Mouse (Mus musculus) left cerebral cortex, adult 8-10 months (tissue): Measurements from ENCODE around the gene Rbks. TPM values are rescaled to one million over a fixed set of nuclear protein-coding genes. Genes with fewer than 3 reads are reported as not detected.

ENCODE experiments used
- DNase-seq, 2 experiments: peaks; one replicate each; pipeline ENCODE4 v3.0.0; 2022; ENCODE audit warnings: low spot score in 2 of 2
- total RNA-seq, 4 experiments: library from RNA; stranded (reverse); gene quantifications; 2 replicates each; pipeline ENCODE4 v1.2.4; 2022

Gene Rbks
- total RNA-seq = 1 to 10 TPM; 4.1 to 5.8 (median 5.2) TPM

DNA sequence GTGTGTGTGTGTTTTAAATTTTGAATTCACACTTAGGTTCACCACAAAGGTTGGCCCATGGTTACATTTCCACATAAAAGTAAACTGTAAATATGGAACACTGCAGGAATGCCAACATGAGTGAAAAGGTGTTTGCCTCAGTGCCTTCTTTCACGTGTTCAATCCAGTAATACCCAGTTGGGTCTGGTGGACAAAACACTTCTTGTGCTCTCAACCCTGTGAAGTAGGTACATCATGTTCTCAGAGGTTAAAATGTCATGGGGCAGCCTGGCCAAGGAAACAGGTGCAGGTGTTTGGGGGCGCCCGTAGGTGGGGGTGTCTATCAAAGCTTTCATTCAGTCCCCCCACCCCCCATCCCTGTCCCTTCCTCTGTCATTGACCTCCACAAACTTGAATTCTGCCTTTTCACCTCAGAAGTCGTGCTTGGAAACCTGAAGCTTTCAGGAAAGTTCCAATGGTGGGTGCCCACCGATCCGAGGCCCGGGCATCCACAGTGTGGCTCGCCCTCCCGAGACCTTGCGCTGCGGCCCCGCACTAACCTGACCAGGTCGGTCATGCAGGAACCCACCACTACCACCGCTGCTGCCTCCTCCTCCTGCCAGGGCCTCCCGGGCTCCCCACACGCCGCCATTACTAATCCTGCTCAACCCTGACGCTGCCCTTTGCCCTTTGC lies at the start of gene Rbks:
Gene Rbks (minus strand): TSS at position 657 of the 673 bp plus-strand sequence.
- DNase-seq = no peak

DNA sequence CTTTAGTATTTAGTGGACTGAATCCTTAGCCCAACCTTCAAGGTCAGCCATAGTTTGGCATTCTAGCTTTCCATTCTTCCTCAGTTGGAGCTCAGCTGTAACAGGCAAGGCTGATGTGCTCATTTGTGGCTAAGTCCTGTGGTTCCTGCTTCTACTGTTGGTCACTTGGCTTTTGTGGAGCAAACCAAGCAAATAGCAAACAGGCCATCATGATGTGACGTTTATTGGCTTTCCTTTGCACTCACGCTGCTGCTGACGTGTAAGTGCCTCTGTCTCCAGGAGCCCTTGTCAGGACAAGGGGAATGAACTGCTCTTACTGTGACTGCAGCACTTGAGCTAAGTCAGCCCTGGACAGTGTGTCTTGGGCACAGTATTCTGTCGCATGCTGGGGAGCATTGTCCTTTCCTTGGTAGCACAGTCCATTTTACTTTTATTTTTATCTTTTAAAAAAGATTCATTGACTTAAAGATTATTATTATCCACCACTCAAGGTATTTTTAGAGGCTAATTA lies 45.1 kb upstream of the Rbks start:
- DNase-seq = no peak

DNA sequence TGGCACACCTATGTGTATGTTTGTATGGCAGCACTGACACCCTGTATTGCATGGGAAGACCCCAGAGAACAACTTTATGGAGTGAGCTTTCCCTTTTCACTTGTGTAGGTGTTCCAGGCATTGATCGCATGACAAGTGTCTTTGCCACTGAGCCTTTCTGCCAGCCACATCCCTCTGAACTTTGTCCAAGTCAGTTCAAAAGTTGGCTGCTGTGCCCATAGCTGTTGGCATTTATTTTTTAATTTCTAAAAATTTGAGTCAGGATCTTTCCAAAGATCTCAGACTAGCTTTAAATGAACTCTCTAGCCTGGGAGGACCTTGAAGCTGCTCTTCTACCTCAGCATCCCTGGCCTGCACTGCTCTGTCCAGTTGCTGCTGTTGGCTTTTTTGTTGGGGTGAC lies 44.5 kb upstream of the Rbks start:
- DNase-seq = no peak

DNA sequence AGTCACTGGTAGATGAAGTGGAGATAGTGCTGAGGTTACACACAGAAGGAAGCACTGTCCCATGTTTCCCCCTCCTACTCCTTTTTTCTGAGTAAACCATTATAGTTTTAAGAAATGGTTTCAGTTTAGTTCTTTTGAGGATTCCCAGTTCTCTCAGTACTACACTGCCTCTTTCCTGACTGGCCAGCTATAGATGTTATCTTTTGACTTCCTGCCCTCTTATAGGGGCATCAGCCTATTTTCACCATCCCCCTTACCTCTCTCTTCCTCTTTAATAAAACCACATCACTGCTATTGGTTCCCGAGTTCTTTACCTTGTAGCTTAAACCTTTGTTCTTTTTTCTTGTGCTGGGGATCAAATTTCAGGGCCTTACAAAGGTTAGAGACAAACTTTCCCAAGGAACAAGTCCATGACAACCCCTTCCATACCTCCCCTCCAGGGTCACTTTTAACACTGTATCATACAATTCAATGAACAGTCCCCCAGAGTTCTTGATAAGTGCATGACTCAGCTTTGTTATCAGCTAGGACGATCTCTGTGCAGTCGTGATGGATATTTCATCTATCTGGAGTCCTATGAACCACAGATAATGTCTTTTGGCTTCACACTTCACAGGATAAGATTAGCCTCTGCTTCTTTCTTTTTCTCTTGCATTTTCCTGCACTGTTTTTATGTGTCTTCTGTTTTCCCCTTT lies 35.4 kb upstream of the Rbks start:
- DNase-seq = no peak

DNA sequence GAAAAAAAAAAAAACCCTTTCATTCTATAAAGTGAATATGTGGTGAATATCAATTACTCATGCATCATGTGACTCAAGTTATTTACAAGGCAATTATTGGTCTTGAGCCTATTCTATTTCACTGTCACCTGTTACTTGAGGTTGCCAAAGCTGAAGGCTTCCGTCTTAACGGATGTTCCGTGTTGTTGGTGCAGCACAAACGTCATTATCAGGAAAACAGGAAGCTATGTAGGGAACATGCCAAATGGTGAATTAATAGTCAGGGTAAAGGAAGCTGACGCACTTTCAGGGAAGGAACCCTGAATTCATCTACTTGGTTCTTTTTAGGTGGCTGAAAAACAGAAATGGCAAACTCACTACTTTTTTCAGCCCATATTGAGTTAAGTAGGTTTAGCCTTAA lies 30.0 kb upstream of the Rbks start:
- DNase-seq = no peak

DNA sequence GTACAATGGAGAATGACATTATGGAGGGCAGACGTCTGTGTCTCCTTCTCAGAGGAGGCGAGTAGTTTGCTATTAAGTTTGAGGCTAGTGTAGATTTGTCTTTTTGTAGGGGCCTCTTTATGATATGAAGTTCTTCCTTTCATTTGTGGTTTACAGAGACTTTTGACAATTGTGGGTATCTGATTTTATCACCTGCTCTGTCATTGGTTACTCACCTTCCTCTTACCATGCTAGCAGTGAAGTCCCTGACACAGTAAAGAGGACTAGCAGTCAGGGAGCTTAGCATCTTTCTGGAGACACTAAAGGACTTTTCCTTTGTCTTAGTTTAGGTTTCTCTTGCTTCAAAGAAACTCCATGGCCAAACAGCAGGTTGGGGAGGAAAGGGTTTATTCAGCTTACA lies 28.5 kb upstream of the Rbks start:
- DNase-seq = no peak

DNA sequence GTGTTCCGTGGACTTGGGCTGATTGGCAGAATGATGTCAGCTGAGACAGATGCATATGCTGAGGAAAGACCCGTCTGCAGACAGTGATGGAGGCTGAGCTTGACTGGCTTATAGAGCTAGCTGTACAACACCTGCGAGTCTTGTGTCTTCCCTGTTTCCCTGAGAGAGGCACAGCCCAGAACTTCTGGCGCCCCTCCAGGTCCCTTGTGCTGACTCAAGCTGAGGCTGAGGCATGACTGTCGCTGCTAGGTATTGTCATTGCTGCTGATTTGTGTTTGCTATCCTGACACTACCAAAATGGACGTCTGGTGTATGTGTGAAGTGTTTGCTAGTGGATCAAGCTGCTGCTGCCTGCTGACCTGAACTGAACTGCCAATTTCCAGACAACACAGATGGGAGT lies 27.1 kb upstream of the Rbks start:
- DNase-seq = no peak

DNA sequence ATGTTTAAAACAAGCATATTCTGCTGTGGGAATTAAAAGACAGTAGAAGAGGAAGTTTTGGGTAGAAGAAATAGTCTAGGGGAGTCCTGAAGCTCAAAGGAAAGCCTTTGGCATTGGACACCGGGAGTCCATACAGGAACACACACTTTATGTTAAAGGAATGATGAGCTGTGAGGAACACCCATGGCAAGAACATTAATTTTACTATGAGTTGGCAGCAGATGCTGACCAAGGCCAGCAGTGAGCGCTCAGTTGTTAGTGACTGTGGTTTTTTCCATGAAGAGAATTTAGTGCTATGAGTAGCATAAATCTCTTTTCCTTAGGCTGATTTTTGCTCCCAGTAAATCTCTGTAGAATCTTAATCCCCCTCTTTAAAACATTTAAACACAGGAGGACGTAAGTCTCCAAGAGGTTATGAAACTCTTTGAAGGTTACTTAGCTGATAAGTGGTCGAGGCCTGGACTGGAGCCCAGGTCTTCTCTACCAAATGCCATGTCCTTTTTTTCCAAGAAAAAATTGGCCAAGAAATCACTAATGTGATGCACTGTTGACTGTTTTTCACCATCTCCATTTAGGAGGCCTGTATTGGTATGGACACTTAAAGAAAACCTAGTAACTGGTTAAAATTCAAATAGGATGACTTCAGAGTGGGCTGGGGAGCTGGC lies 18.2 kb upstream of the Rbks start:
- DNase-seq = no peak

DNA sequence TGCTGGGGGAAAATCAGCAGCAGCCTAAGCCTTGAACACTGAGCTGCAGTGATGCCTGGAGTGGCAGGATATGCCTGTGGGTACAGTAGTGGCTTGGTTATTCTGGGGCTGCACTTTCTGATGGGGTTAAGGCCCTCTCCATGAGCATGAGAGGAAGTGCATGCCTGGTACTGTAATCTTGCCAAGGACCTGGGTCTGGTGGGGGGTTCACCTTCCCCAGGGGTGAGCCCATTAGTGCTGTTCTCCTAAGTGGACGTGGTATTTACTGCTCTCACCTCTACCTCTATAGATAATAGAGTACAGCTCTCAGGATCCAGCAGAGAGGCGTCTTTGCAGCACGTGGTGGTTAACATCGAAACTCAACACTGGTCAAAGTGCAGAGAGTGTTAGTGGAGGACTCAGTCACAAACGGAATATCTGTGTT lies 16.4 kb upstream of the Rbks start:
- no peak for DNase-seq

DNA sequence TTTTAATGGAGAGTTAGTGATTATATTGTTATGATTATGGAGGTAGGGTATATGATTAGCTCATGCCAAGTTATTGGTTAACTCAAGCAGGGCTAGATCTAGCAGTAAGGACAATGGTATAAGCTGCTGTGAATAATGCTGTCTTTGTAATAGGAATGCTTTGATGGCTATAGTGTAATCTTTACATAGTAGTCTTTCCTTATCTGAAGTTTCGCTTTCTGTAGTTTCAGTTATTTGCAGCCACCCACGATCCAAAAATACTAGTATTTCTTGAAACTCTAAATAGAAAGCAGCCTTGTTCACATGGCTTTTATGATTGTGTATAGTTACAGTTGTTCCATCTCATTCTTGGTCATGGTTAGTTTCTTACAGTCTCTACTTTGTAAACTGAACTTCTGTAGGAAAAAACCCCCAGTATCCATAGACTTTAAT lies 15.9 kb upstream of the Rbks start:
- DNase-seq = no peak

DNA sequence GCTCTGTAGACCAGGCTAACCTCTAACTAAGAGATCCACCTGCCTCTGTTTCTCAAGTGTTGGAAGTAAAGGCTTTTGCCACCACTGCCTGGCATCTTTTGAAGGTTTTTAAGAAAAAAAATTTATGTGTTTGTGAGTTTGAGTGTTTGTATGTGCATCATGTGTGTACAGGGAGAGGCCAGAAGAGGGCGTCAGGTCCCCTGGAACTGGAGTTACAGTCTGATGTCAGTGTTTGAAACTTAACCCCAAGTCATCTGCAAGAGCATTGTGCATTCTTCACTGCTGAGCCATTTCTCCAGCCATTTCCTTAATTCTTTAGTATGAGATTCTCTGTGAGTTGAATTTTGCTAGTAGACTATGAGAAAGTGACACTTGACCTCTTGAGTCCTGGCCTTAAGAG lies 12.0 kb upstream of the Rbks start:
- DNase-seq = no peak

DNA sequence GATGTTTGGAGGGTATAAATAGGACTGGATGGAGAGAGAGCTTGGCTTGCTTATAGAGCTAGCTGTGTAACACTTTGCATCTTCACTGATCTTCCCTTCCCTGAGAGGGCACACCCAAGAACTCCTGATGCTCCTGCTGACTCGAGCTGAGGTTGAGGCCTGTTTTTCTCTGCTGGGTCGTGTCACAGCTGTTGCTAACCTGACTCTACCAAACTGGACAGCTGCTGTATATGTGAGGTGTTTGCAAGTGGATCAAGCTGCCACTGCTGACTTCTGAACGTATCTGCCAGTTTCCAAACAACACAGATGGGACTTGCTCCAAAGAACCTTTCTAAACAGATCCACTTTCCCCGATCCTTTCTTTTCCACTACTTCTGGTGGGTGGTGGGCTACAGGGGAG lies 9.4 kb upstream of the Rbks start:
- no peak for DNase-seq

DNA sequence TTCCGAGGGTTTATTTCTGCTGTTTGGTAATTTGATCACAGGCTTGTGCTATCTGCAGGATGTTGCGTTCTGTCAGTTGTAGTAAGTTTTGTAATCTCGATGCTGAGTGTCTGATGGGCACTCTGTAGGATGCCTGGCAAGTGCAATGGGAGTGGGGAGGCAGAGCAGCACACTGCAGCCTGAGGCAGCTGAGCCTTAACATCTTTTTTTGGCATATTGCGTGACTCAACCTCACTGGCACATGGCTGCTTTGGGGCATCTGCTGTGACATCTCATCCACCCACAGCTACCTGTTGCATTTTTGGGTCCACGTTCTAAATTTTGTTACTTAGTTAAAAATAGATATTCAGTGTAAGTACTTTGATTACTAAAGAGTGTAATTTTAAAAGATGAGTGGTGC lies 7.5 kb upstream of the Rbks start:
- peak; percentile 26 to 84 for DNase-seq

DNA sequence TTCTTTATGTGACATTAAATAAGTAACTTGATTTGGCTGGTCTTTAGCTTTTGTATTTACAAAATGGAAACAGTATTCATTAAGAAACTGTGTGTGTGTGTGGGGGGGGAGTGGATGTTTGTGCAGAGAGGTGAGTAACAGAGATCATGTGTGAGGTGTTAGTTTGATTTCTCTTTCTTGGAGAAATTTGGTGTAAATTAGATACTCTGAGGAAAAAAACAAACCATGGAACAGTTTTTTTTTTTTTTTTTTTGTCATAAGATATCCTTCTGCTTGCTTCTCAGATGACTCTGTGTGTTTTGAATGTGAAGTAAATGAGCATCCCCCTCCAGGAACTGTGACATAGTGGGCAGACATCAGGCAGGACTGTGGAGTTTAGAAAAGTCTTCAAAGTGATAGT lies 2.0 kb upstream of the Rbks start:
- DNase-seq = no peak

DNA sequence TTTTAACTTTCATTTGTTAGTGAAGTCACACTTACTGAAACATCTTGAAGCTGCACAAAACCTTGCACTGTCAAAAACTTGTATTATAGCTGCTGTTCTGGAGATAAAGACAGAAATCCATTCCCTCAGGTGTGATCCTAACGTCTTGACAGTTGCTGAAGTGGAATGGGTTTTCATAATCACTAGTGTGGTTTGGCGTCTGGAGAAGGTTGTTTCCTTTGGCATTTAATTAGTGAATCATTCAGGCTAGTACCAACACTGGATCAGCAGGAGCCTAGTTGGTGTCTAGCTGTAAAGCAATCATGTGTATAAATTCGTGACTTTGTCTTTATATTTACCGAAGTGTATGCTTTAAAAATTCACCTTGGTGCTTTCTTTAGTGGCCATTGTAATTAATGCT lies 1.5 kb upstream of the Rbks start:
- no peak for DNase-seq

DNA sequence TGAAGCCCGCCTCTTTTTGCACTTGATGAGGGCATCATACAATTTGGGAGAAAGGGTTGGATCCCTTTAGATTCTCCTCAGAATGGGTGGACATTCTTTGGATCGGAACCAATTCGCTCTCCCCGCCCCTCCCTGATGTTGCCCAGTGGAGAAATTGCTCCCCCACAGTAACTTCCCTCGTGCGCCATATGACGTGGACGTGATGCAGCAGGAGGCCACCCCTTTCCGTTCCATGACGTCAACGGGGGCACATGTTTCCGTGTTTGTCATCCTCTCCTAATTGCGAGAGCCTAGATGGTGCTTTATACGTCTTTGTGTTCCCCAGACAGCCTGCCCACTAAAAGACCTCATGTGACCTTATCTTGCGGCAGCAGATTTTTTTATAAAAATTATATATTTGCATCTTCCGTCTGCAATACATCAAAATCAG lies 885 bp upstream of the Rbks start:
- DNase-seq = peak; percentile 63 to 84

DNA sequence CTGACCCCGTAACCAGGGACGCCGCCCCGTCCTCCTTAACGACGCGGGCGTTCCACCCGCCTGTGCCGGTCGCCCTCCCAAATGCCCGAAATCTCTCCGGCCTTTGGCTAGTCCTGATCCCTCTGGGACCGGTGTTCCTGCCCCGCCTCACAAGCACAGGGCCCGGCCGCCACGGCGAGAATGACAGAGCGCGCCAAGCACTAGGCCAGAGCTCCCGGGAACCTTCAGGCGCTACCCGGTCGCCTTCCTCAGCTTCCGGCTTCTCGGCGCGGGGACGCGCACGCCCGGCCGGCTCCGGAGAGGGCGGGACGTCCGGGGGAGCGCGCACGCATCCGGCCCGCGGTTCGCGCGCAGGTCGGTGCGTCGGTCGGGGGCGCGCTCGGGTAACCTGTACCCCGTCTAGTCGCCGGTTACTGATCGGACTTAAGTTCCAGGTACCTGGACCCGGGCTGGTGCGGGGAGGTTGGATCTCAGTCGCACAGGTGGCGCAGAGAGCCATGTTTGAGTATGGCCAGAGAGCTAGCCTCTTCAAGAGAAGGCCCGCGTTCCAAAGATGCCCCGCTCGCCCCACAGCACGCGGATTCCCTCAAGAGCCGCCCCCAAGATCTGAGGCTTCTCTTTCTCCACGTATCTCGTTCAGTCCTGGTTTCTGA lies 343 bp upstream of the Rbks start, which contains the start of gene Babam2:
Gene Babam2 (plus strand): TSS at position 41 of the 653 bp plus-strand sequence.
- DNase-seq = peak; percentile 81 to 88

DNA sequence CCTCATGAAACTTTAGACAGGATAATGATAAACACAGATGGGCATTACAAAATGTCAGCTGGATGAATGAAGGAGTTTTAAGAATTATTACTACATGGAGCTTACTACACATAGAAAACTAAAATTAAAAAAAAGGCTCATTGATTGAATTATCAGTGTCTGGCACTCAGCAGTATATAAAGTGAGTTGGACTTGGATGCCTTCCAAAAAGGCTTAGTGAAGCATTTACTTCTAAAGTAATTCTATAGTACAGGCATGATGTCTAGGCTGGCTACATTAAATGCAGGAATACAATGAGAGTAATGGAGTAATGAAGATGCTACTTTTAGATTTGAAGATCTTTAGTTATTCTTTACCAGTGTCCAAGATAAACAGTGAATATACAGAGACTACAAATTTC lies 4.2 kb downstream of the Rbks start:
- DNase-seq = no peak

DNA sequence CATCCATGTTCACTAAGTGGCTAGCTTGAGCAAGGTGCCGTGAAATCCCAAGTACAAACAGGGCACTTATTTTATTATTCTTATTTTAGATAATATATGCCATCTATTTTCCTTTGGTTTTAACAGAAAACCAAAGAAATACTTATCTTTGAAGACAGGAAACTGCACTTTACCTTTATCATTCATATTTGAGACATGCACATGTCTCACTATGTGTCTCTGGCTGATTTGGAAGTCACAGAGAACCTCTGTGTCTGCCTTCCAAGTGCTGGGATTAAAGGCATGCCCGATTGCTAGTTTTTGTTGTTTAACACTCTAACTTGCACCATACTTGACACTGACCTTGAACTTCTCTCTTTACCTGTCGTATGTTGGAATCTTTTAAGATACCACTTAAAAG lies 9.5 kb downstream of the Rbks start:
- no peak for DNase-seq

DNA sequence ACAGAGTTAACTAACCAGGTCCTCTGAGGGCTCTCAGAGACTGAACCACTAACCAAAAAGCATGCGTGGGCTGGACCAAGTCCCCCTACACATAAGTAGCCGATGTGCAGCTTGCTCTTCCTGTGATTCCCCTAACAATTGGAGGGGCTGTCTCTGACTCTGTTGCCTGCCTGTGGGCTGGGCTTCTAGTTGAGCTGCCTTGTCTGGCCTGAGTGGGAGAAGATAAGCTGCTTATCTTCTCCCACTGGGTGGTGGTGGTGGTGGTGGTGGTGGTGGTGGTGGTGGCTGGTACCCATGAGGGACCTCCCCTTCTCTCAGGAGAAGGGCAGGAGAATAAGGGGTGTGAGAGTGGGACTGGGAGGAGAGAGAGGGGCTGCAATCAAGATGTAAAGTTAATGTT lies 11.4 kb downstream of the Rbks start:
- DNase-seq = no peak

DNA sequence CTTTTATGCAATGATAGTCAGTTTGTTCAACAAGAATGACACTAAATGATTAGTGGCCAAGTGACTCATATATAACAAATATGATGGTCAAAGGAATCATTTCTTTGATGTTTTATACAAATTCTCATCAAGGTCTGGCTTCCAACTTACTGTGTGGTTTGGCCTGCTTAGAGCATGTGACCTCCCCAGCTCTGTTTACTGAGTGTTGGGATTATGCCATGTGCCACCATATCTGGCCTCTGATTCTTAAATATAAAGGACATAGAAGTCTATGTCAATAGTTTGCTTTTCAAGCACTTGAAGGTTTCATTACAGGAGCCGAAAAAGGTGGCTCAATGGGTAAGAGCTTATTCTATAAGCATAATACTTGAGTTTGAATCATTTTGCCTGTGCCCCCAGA lies 15.1 kb downstream of the Rbks start:
- DNase-seq = no peak

DNA sequence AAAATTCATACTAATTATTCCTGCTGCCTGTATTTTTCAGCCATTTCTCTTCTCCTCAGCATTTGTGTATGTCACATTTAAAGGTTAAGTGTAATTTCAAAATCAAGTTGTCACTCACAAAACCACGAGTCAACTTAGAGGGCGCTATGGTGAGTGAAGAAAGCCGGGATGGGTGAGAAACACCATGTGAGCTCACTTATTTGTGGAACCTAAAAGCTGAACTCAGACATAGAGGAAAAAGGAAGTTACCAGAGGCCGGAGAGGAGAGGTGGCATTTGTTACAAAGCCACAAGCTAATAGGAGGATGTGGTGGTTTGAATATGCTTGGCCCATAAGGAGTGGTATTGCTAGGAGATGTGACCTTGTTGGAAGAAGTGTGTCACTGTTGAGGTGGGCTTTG lies 17.2 kb downstream of the Rbks start:
- no peak for DNase-seq
